Mouse (Mus musculus) forebrain, embryonic 16.5 days (tissue): ENCODE measurements at regions not wholly inside any gene's neighbourhood (a gene's known extent, or its start where the extent isn't known, plus 50 kb on each side); places are given as distances from the start of the nearest gene placed in this dataset.

ENCODE experiments used
- ATAC-seq: fragments of 200-750 bp; cut with Nextera tagmentation; 2 replicates; pipeline ENCODE4 v1.8.0; 2017; ENCODE audit warnings: mild to moderate bottlenecking, moderate library complexity
- H3K27ac ChIP-seq: fragments of 300-500 bp; sonication (generic); 2 replicates; pipeline ENCODE4 v1.5.1; 2014; ENCODE audit warnings: low read length, control low read depth
- H3K27me3 ChIP-seq: fragments of 300-500 bp; sonication (generic); replicated peaks from 2 replicates; pipeline ENCODE4 v1.6.1; 2014; ENCODE audit warnings: low read length; ENCODE audit not compliant: control insufficient read depth, insufficient read depth
- H3K36me3 ChIP-seq: fragments of 300-500 bp; sonication (generic); 2 replicates; pipeline ENCODE4 v1.6.1; 2014; ENCODE audit not compliant: control insufficient read depth, insufficient read depth
- H3K4me1 ChIP-seq: fragments of 300-500 bp; sonication (generic); replicated peaks from 2 replicates; pipeline ENCODE4 v1.6.1; 2014; ENCODE audit warnings: low read length; ENCODE audit not compliant: control insufficient read depth, insufficient read depth
- H3K4me2 ChIP-seq: fragments of 300-500 bp; sonication (generic); 2 replicates; pipeline ENCODE4 v1.6.1; 2014; ENCODE audit warnings: mild to moderate bottlenecking, low read length, control low read depth
- H3K4me3 ChIP-seq: fragments of 300-500 bp; sonication (generic); replicated peaks from 2 replicates; pipeline ENCODE4 v1.5.1; 2014; ENCODE audit warnings: mild to moderate bottlenecking, low read length, control low read depth
- H3K9ac ChIP-seq: fragments of 300-500 bp; sonication (generic); replicated peaks from 2 replicates; pipeline ENCODE4 v1.6.1; 2014; ENCODE audit warnings: low read depth, low read length, control low read depth
- H3K9me3 ChIP-seq: fragments of 300-500 bp; sonication (generic); 2 replicates; pipeline ENCODE4 v1.6.1; 2016; ENCODE audit warnings: low read length; ENCODE audit not compliant: control insufficient read depth
- WGBS: fragments of 180-500 bp; shearing (Covaris S2); extraction: QIAGEN DNeasy Blood & Tissue Kit; methylation state at CpG from one replicate; pipeline ENCODE4 v1.1.7; 2014; 5-methylcytosine and 5-hydroxymethylcytosine counted together

DNA sequence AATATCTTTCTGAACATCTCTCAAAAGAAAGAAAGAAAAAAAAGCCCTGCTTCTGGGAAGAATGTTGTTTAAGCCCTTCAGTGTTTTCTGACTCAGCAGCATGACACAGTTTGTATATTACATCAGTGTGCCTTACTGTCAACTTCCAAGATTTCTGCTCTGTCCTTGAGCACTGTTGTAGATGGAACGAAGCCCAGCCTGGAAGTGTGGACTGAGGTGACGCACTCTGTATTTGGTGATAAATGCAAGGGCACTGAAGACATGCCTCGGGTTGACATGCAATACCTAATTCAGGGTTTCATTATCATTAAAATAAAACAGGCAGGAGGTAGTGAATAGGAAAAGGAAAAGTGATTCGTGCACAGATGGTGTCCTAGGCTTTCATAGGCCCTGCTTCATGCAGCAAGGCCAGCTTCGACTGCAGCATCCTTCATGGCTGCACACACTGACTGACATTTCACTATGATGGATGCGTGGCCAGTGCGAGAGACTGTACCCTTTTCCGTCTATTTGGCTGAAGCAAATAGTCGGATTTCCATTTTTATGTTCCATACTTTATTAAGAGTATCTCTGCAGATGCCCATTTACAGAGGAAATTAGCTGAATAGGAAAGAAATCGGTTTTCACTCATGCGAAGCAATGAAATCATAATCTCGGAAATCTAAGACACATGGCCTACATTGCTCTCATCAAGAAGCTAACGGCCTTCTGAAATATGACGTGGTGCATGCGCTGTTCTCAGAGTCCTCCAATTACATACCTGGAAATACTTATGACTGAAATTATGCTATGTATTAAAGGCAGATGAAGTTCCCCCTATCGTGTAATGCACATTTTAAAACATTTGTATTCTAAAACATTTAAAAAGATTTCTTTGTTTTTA is 400.7 kb upstream of the Nr5a2 start:
- Histone ChIP-seq H3K9ac (no peak overlapping the region), H3K9me3 (no peaks in the 10 kb centered on the region), H3K4me3 (no peak overlapping the region), H3K27ac (no peak overlapping the region), H3K4me2 (no peak overlapping the region), H3K27me3 (no peaks in the 10 kb centered on the region), H3K36me3 (no peaks in the 10 kb centered on the region), H3K4me1 (0 out of 2 replicates have a peak, but pooled peaks cover 5% of the 10 kb centered on the region)
- 70% methylated on average over 16 of the region's 16 CpGs for WGBS
- peak; percentile 71; the same call in 1 of the 2 replicates for ATAC-seq

DNA sequence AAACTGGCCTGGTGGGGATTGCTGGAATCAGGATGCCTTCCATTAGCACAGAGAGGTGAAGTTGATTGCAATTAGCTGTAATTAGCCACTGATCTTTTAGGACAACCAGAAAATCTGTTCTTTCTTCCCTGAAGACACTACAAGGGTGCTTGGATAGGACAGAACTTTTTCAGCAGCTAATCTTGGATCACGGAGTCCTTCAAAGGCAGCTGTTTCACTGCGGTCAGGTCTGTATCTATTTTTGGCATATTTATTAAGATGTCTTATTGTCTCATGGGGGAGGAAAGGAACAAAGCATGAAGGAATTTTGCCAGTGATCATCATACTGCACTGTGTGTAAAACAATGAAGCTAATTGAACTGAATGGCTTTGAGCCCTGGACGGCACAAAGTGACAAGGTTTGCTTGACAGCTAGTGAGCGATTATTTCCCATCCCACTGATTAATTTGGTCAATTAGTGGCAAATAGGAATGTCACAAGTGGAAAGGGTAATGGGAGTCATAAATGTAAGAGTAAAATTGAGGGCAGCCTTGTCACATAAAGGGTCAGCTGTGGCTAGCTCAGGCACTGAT is 395.8 kb upstream of the Nr5a2 start:
- Histone ChIP-seq H3K9me3 (no peaks in the 10 kb centered on the region), H3K4me1 (0 out of 2 replicates have a peak, but pooled peaks cover 5% of the 10 kb centered on the region), H3K36me3 (no peaks in the 10 kb centered on the region), H3K4me2 (no peak overlapping the region), H3K9ac (no peak overlapping the region), H3K4me3 (no peak overlapping the region), H3K27ac (no peak overlapping the region), H3K27me3 (no peaks in the 10 kb centered on the region)
- 32% methylated on average over 4 of the region's 4 CpGs for WGBS
- ATAC-seq, result no peak

DNA sequence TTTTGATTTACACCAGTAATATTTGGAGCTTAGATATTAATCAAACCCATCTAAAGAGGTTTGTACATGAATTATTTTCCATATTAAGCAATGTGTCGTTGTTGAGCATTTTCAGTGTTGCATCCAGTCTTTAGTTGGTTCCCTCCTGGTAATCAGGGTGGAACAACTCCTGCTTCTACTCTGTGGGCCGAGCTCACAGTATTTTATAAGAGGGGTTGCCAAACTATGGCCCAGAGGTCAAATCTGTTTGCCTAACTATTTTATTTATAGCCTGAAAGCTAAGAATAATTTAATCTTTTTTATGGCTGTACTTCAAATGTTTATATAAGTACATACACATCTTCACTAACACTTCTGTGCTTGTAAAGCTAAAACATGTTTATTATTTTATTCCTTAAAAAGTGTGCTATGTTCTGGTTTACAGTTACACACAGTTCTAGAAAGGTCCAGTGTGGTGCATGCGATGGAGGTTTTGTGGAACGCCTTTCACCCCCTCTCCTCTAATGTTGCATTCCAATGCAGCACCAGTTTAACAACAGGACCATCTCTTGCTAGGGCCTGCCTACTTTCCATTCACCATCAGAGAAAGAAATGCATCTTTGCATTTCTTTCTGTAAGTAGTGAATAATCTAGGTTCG is 392.3 kb upstream of the Nr5a2 start:
- Histone ChIP-seq H3K4me1 (no peaks in the 10 kb centered on the region), H3K9ac (no peak overlapping the region), H3K36me3 (no peaks in the 10 kb centered on the region), H3K9me3 (no peaks in the 10 kb centered on the region), H3K4me3 (no peak overlapping the region), H3K27ac (no peak overlapping the region), H3K4me2 (no peak overlapping the region), H3K27me3 (no peaks in the 10 kb centered on the region)
- 92% methylated on average over 5 of the region's 5 CpGs for WGBS
- ATAC-seq, result no peak

DNA sequence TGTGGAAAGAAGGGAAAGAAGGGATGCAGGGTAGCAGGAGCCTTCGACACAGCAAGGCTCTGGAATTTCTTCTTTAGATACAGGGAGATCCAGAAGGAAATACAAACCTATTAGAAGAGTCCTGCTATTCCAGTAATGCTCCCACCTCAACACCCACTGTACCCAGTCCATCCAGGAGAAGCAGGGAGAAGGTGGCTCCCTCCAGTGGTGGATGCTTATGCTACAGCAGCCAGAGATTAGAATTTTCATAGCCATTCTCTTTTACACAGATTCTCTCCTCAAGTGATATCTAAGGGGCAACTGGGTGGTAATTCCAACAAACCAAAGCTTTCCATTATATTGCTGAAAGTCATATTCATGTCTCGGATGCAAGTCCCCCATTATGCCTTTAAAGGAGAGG is 373.9 kb upstream of the Nr5a2 start:
- ATAC-seq, result no peak
- WGBS, result 88% methylated on average over 2 of the region's 2 CpGs
- no peak overlapping the region for H3K9ac ChIP-seq
- H3K4me1 ChIP-seq, result peaks cover 13% of the 10 kb centered on the region
- no peaks in the 10 kb centered on the region for H3K9me3 ChIP-seq
- no peaks in the 10 kb centered on the region for H3K36me3 ChIP-seq
- no peak overlapping the region for H3K4me2 ChIP-seq
- H3K4me3 ChIP-seq, result no peak overlapping the region
- no peak overlapping the region for H3K27ac ChIP-seq
- H3K27me3 ChIP-seq, result no peaks in the 10 kb centered on the region

DNA sequence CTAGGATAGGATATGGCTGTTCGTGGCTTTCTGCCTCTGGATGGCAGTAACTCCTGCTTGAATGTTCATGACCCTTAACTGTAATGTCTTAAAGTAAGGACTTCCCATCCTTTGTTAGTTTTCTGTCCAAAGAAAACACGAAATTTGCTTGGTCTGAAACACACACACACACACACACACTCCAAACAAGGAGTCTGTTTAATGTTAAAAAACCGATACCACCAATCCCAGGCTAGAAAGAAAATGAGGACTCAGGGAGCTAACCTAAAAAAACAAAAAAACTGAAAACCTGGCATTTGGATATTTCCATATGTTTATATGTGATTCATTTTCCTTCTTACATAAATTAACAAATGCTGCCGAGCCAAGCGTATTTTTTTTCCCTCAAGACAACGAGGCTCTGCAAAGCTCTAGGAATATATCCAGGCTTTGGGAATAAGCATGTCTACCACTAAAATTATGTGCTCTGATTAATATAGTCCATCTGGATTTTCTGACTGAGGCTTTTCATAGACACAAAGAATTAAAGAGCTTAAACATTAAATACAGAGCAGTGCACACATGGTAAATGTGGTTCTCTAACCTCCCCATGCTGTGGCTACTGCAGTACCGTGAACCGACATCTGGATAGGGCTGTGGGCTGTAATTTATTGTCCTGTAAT is 372.0 kb upstream of the Nr5a2 start:
- ATAC-seq, result peak; percentile 86
- Histone ChIP-seq H3K4me3 (no peak overlapping the region), H3K36me3 (no peaks in the 10 kb centered on the region), H3K4me2 (no peak overlapping the region), H3K27me3 (no peaks in the 10 kb centered on the region), H3K9ac (no peak overlapping the region), H3K9me3 (no peaks in the 10 kb centered on the region), H3K27ac (peak overlapping the region; percentile 89), H3K4me1 (peaks cover 13% of the 10 kb centered on the region)
- 25% methylated on average over 8 of the region's 8 CpGs for WGBS

DNA sequence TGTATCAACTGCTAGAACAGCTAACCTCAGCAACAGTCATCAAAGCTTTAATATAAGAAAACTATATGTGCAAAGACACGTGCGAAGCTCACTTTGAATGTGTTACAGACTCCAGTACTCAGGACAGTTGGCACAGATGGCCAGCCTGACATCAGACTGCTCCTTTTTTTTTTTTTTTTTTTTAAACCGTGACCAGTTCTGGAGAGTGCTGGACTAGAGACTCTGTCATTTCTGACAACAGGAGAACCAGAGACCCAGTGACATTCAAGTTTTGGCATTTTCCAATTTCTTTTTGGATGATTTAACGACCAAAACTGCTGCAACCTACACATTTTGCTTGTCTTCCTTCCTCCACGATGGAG is 371.5 kb upstream of the Nr5a2 start:
- peak; percentile 34 for ATAC-seq
- Histone ChIP-seq H3K27me3 (no peaks in the 10 kb centered on the region), H3K4me1 (peaks cover 13% of the 10 kb centered on the region), H3K4me3 (no peak overlapping the region), H3K4me2 (no peak overlapping the region), H3K36me3 (no peaks in the 10 kb centered on the region), H3K27ac (peak overlapping the region; percentile 89), H3K9me3 (no peaks in the 10 kb centered on the region), H3K9ac (no peak overlapping the region)
- WGBS, result 29% methylated on average over 5 of the region's 5 CpGs

DNA sequence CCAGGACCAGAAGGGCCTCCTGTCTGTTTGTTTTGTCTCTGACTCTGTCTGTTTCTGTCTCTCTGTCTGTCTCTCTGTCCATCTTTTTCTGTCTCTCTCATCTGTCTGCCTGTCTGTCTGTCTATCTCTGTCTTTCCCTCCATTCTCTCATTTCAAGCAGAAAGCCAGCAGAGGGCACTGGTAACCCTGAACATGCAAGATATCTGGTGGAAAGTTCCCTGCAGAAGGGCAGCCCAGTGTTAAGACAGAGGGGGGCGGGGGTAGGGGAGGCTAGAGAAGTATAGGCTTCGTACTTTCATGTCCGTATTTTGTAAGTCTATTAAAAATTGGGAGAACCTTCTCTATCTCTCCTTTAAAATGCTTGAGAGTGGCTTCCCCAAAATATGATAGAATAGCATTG is 370.4 kb upstream of the Nr5a2 start:
- no peaks in the 10 kb centered on the region for H3K36me3 ChIP-seq
- no peak overlapping the region for H3K27ac ChIP-seq
- peaks cover 13% of the 10 kb centered on the region for H3K4me1 ChIP-seq
- H3K9me3 ChIP-seq, result no peaks in the 10 kb centered on the region
- WGBS, result 22% methylated on average over 3 of the region's 3 CpGs
- H3K4me3 ChIP-seq, result no peak overlapping the region
- ATAC-seq, result 0 out of 2 replicates have a peak, but pooled peaks have one; percentile 34
- no peak overlapping the region for H3K4me2 ChIP-seq
- H3K27me3 ChIP-seq, result no peaks in the 10 kb centered on the region
- no peak overlapping the region for H3K9ac ChIP-seq

DNA sequence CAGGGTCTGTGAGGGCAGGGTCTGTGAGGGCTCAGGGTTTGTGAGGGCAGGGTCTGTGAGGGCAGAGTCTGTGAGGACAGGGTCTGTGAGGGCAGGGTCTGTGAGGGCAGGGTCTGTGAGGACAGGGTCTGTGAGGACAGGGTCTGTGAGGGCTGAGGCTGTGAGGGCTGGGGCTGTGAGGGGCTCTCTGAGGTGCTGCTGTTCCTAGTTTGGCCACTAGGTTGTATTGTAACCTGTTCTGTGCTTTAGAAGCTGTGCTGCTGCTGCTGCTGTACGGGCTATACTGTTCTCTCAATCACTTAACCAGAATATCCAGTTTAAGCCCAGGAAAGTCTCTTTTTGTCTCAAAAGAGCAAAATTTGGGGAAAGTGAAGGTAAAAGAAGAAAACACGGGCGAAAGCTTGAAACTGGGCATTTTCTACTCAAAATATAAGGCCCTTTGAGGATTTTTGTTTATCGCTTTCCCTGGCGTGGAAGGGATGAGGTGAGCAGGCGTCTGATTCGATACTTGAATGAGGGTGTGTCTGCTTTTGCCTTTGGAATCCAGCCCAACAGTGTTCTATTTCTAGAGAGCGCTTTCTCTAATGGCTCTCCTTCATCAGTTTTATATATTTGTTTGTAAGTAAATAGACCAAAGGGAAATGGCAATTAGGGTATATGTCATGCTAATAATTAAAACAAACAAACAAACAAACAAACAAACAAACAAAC is 363.8 kb upstream of the Nr5a2 start:
- 22% methylated on average over 8 of the region's 8 CpGs for WGBS
- no peaks in the 10 kb centered on the region for H3K9me3 ChIP-seq
- H3K27me3 ChIP-seq, result no peaks in the 10 kb centered on the region
- ATAC-seq, result peak; percentile 94
- H3K36me3 ChIP-seq, result no peaks in the 10 kb centered on the region
- 0 out of 2 replicates have a peak, but pooled peaks cover 2% of the 10 kb centered on the region for H3K4me1 ChIP-seq
- peak overlapping the region; percentile 39 for H3K4me2 ChIP-seq
- H3K9ac ChIP-seq, result 0 out of 2 replicates have a peak overlapping the region, but pooled peaks have one; percentile 2
- peak overlapping the region; percentile 8 for H3K4me3 ChIP-seq
- no peak overlapping the region for H3K27ac ChIP-seq
